Mouse (Mus musculus) right cerebral cortex, adult 2 months (tissue): ENCODE measurements around the gene Adm2.

ENCODE experiments used
- DNase-seq, 2 experiments: peaks; one replicate each; pipeline ENCODE4 v3.0.0; 2021 to 2022; ENCODE audit warnings: low spot score in 2 of 2

Gene Adm2

GRCm38 (mm10) chr15:89355241-89356187 lies 33.0 kb downstream of the Adm2 start, which contains the start of the genes Lmf2 and Ncaph2:
TSS of gene Lmf2 (minus strand) at chr15:89355659.
TSS of gene Ncaph2 (plus strand) at chr15:89355719.
- peak; percentile 94 to 96 for DNase-seq

- DNase-seq = peak; percentile 56 to 66
These were observed 33.9 kb downstream of the Adm2 start for GRCm38 (mm10) chr15:89356372-89356771.

GRCm38 (mm10) chr15:89358784-89359183 lies 36.3 kb downstream of the Adm2 start:
- no peak for DNase-seq

DNA sequence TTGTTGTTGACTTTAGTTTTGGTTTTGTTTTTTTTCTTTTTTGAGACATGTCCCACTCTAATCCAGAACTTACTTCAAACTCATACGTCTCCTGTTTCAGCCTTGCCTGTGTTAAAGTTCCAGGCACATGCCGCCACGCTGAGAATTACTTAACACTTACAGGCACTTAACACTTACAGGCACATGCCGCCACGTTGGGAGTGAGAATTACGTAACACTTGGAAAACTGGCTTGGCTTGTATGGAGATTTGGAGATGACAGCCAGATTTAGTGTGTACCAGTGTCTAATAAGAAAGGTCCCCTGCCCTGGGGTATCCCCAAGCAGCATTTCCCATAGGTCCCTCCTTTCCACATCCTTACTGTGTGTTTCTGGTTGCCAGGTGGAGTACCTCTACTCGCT lies 40.5 kb downstream of the Adm2 start:
- no peak for DNase-seq

DNA sequence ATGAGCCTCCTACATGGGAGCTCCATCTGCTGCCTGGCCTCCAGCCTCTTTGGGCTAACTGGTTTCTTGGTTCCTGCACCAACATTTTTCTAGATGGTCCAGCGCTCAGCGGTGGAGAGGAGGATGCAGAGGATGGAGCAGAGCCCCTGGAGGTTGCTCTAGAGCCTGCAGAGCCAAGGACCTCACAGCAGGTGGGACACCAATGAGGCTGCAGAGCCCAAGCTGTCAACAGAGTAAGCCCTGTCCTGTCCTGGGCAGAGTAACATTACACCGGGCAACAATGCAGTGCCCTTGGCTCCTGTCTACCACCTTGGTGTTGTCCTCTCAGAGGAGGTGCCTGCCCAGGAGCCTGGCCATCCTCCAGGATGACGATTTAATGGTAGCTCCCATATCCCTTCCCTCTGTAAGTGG lies 42.6 kb downstream of the Adm2 start:
- DNase-seq = no peak

DNA sequence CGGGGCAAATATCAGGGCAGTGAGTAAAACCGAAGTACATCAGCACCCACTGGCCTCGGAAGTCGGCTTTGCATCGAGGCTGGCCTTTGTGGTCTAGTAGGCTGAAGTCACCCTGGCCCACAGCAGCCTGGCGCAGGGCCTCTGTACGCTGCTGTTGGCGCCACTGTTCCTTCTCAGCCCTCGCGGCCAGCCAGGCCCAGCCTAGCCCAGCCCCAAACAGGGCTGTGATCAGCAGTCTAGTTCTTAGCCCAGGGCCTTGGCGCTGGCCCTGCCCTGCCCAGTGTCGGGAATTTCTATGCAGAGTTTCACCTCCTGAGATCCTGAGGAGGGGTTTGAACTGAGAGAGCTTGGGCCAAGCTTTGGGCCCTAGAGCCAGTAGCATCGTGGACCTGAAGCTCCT lies 49.5 kb downstream of the Adm2 start:
- DNase-seq = no peak

- DNase-seq = no peak
These were observed 50.0 kb downstream of the Adm2 start for GRCm38 (mm10) chr15:89372536-89372935.

- peak; percentile 86 to 89 for DNase-seq
These were observed 50.7 kb downstream of the Adm2 start for GRCm38 (mm10) chr15:89373027-89373761.

DNA sequence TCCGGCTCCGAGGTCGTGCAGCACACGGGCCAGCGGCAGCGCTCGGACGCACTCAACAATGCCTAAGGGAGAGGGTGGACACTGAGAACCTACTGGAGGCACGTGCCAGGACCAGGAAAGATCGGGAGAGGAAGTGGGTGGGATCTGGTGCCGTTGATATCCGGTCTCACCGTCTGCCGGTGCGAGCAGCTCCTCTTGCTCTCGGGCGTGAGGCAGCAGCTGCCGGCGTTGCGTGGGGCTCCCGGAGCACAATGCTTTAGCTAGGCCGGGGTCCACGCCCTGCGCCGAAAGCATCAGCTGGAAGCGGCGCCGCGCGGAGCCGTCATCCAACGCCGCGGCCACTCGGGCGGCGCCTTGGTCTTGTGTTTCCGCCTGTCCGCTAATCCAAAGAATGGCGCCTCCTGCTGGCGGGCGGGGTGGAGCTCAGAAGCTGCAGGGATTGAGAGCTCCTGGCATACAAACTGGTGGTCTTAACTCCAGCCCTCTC lies 51.3 kb downstream of the Adm2 start, which contains the start of gene Sco2:
Sco2 (minus strand) TSS at position 85 of the 487 bp plus-strand sequence.
- peak; percentile 95 for DNase-seq
